Mouse (Mus musculus): ENCODE measurements around the gene Col6a6. TPM values are rescaled to one million over a fixed set of nuclear protein-coding genes. Genes with fewer than 3 reads are reported as not detected.
"Not testable (repeated sequence)": the region's sequence is repeated elsewhere in the genome, so short reads cannot be mapped to it uniquely, and the experiment has no call there.

Gene Col6a6
- polyA plus RNA-seq, 1 experiment from 2014 or later: 0.83 TPM

DNA sequence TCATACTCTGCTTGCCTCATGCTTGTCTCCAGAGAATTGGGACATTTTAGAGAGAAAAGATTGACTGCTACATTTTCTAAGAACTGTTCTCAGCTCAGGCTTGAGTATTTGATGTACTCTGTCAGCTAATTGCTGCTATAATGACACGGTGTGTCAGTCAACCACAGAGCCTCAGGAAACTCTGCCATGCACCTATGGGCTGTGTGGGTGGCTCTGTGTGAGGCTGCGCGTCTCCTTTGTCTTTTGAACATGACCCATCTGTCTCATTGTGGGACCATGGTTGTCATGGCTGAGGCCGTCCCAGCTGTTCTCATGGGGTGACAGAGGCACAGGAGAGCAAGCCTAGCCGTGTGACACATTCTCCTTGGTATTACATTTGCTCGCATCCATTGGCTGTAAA is 168.1 kb downstream of the Col6a6 start:
- H3K27me3 ChIP-seq (ENCODE audit: control insufficient read depth, insufficient read depth, low read length): no peaks in the 10 kb centered on the region
- H3K4me1 ChIP-seq (ENCODE audit: control insufficient read depth, insufficient read depth, low read length): no peaks in the 10 kb centered on the region
- H3K36me3 ChIP-seq (ENCODE audit: control insufficient read depth, insufficient read depth, low read length): peaks cover 49% of the 10 kb centered on the region
- H3K9ac ChIP-seq (ENCODE audit: low read depth, low read length): no peak overlapping the region
- H3K4me2 ChIP-seq (replicated peaks; ENCODE audit: low read depth, low read length): no peak overlapping the region
- WGBS: 94% methylated on average over 6 of the region's 6 CpGs
- H3K4me3 ChIP-seq (ENCODE audit: low read length): no peak overlapping the region
- H3K27ac ChIP-seq (ENCODE audit: low read depth, low read length): no peak overlapping the region
- no peaks in the 10 kb centered on the region for H3K9me3 ChIP-seq (ENCODE audit: control insufficient read depth, low read length)
- no peak for ATAC-seq (ENCODE audit: low FRiP score, low TSS enrichment)

DNA sequence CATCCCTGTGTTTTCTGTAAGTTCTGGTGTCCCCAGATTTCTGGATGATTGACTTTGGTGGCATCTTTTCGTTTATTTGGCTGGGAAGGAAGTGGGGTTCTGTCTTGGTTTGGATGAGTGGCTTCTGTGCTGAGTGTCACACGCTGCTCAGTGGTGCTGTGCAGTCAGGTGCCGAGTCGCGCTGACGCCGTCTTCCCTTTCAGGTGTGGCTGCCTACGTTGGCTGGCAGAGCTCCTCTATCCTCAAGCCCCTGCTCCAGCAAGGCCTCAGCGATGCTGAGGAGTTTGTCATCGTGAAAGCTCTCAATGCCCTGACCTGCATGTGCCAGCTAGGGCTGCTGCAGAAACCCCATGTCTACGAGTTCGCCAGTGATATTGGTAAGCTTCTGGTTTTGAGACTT is 169.7 kb downstream of the Col6a6 start:
- H3K4me3 ChIP-seq (ENCODE audit: low read length): no peak overlapping the region
- H3K9ac ChIP-seq (ENCODE audit: low read depth, low read length): no peak overlapping the region
- ATAC-seq (ENCODE audit: low FRiP score, low TSS enrichment): no peak
- H3K4me2 ChIP-seq (replicated peaks; ENCODE audit: low read depth, low read length): no peak overlapping the region
- H3K27ac ChIP-seq (ENCODE audit: low read depth, low read length): no peak overlapping the region
- H3K27me3 ChIP-seq (ENCODE audit: control insufficient read depth, insufficient read depth, low read length): no peaks in the 10 kb centered on the region
- no peaks in the 10 kb centered on the region for H3K9me3 ChIP-seq (ENCODE audit: control insufficient read depth, low read length)
- WGBS: 92% methylated on average over 12 of the region's 12 CpGs
- peaks cover 50% of the 10 kb centered on the region for H3K36me3 ChIP-seq (ENCODE audit: control insufficient read depth, insufficient read depth, low read length)
- H3K4me1 ChIP-seq (ENCODE audit: control insufficient read depth, insufficient read depth, low read length): no peaks in the 10 kb centered on the region

- no peaks in the 10 kb centered on the region for H3K27me3 ChIP-seq (ENCODE audit: control insufficient read depth, insufficient read depth, low read length)
- H3K27ac ChIP-seq (ENCODE audit: low read depth, low read length): no peak overlapping the region
- no peak overlapping the region for H3K4me3 ChIP-seq (ENCODE audit: low read length)
- ATAC-seq (ENCODE audit: low FRiP score, low TSS enrichment): 0 out of 2 replicates have a peak, but pooled peaks have one; percentile 49
- H3K9ac ChIP-seq (ENCODE audit: low read depth, low read length): no peak overlapping the region
- H3K9me3 ChIP-seq (ENCODE audit: control insufficient read depth, low read length): no peaks in the 10 kb centered on the region
- H3K36me3 ChIP-seq (ENCODE audit: control insufficient read depth, insufficient read depth, low read length): peaks cover 39% of the 10 kb centered on the region
- H3K4me1 ChIP-seq (ENCODE audit: control insufficient read depth, insufficient read depth, low read length): no peaks in the 10 kb centered on the region
- no peak overlapping the region for H3K4me2 ChIP-seq (replicated peaks; ENCODE audit: low read depth, low read length)
- 54% methylated on average over 2 of the region's 2 CpGs for WGBS
Measured at GRCm38 (mm10) chr9:105656189-105656588, 171.8 kb downstream of the Col6a6 start.

DNA sequence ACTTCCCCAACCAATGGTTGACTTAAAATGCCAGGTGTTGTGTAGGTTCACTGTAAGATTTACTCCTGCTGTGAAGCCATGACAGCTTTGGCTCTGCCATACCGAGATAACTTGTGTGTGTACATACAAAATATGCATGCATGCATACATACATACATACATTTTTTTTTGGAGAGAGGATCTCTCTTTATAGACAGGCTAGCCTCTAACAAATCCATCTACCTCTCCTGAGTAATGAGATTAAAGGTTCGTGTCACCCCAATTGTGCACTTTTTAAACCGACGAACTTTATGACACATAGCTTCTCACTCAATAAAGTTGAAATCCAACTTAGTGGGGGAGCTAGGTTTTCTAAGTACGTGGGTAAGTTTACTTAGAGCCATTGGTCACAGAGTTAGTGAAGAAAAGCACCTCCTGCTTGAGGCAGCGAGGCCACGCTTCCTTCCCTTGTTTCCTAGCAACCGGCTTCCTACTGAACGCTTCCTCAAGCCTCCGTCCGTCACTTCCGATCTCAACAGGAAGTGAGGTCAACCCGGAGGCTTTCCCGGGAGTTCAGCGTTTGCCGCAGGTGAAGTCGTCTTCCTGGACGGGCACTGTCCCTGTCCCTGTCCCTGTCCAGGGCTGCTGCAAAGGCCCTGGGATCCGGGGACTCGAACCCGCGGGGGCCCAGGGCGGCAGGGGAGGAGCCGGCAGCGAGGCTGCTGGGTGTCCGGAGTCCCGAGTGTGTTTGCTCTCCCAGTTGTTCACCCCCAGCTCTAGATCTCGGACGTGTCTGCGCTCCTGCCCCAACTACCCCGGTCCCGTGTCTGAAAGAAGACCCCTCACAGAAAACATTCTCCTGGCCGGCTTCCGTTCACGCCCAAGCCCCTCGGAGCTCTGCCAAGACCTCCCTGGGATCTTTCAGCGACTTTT is 185.2 kb downstream of the Col6a6 start, which contains the start of gene Pik3r4:
TSS of gene Pik3r4 (plus strand) at position 519 of the 912 bp plus-strand sequence.
- Histone ChIP-seq H3K4me1 (ENCODE audit: control insufficient read depth, insufficient read depth, low read length) (0 out of 2 replicates have a peak, but pooled peaks cover 5% of the 10 kb centered on the region), H3K27ac (ENCODE audit: low read depth, low read length) (0 out of 2 replicates have a peak within 1 kb of the TSS, but pooled peaks have one; percentile 1)
- 6% methylated on average over 37 of the region's 37 CpGs for WGBS

GRCm38 (mm10) chr9:105641377-105641776 is 186.6 kb downstream of the Col6a6 start:
- ATAC-seq (ENCODE audit: low FRiP score, low TSS enrichment); H3K9ac ChIP-seq (ENCODE audit: low read depth, low read length); H3K27ac ChIP-seq (ENCODE audit: low read depth, low read length); H3K4me2 ChIP-seq (replicated peaks; ENCODE audit: low read depth, low read length); H3K36me3 ChIP-seq (ENCODE audit: control insufficient read depth, insufficient read depth, low read length); H3K9me3 ChIP-seq (ENCODE audit: control insufficient read depth, low read length); H3K4me1 ChIP-seq (ENCODE audit: control insufficient read depth, insufficient read depth, low read length); H3K4me3 ChIP-seq (ENCODE audit: low read length); H3K27me3 ChIP-seq (ENCODE audit: control insufficient read depth, insufficient read depth, low read length): not testable (repeated sequence)
- 81% methylated on average over 6 of the region's 6 CpGs for WGBS

More for the DNA sequence above, 185.2 kb downstream of the Col6a6 start, which contains the start of gene Pik3r4:
- Histone ChIP-seq H3K4me2 (replicated peaks; ENCODE audit: low read depth, low read length) (peak within 1 kb of the TSS; percentile 75), H3K4me3 (ENCODE audit: low read length) (peak within 1 kb of the TSS; percentile 67), H3K36me3 (ENCODE audit: control insufficient read depth, insufficient read depth, low read length) (peaks cover 11% of the 10 kb centered on the region), H3K9ac (ENCODE audit: low read depth, low read length) (peak within 1 kb of the TSS; percentile 69), H3K9me3 (ENCODE audit: control insufficient read depth, low read length) (no peaks in the 10 kb centered on the region), H3K27me3 (ENCODE audit: control insufficient read depth, insufficient read depth, low read length) (no peaks in the 10 kb centered on the region)
- ATAC-seq (ENCODE audit: low FRiP score, low TSS enrichment): peak; percentile 94

Other genes starting within 250 kb of the Col6a6 start
- gene Pik3r4, start 185.2 kb downstream of the Col6a6 start, polyA plus RNA-seq (2014; fragmentation: Nextera tagmentation; extraction: Ambion mirVana): 13.8 and 26.8 TPM in 2 replicates
- 0.07 and 0.20 TPM in 2 replicates for gene Col6a5, start 132.5 kb upstream of the Col6a6 start, polyA plus RNA-seq (2014; fragmentation: Nextera tagmentation; extraction: Ambion mirVana)

All from kidney, embryonic 14.5 days (tissue).